12 mouse cellular contexts compared by ENCODE assay signal in genomic region chr9:63611967-63612366, GRCm38 (mm10). TPM values are rescaled to one million over a fixed set of nuclear protein-coding genes. Genes with fewer than 3 reads are reported as not detected.
DNase-seq lines count a peak whose midpoint lies in the region; ATAC-seq and TF ChIP-seq lines count a peak whose summit lies in the region.
"Had no signal": no experiment of that assay in that cellular context is flagged by ENCODE, and none has a peak within 500 bp of the region (broad histone marks: within the 10 kb centered on the region; RNA-seq: fewer than 3 reads in every experiment).

No protein-coding gene starts in this region.

- H3K4me3 ChIP-seq in gastrocnemius, adult 2 months: no peak overlapping the region
- no peak overlapping the region for H3K4me3 ChIP-seq in lung, embryonic 15.5 days

- no peak overlapping the region for H3K9ac ChIP-seq in lung, embryonic 15.5 days

- H3K4me2 ChIP-seq in lung, embryonic 15.5 days: no peak overlapping the region

- DNase-seq in gastrocnemius, adult 2 months: no peak
- DNase-seq in gastrocnemius, postnatal 4 days (ENCODE audit: low spot score in 2 of 2): no peak
- DNase-seq in lung, postnatal 25 days (ENCODE audit: low spot score): no peak
- peak; percentile 45 for DNase-seq in kidney, postnatal 10 days
- no peak for DNase-seq in left cerebral cortex, adult 11 months (ENCODE audit: low spot score)
- no peak for DNase-seq in adrenal gland, postnatal 4 days (ENCODE audit: low spot score in 2 of 2)
- DNase-seq: adrenal gland, adult 2 months; heart, postnatal 36 days; left cerebral cortex, postnatal 4 days had no signal

- no peak for ATAC-seq in lung, embryonic 15.5 days (ENCODE audit: borderline replicate concordance, extremely low read depth, low FRiP score, low TSS enrichment)
- peak; percentile 79 for ATAC-seq in megakaryocyte, adult 5-6 weeks (ENCODE audit: poor library complexity, severe bottlenecking)

- no peaks in the 10 kb centered on the region for H3K9me3 ChIP-seq in lung, embryonic 15.5 days

- peak overlapping the region; percentile 59 for H3K27ac ChIP-seq in gastrocnemius, adult 2 months
- peak overlapping the region; percentile 82 for H3K27ac ChIP-seq in lung, embryonic 15.5 days

- intact Hi-C loops in gastrocnemius, adult 2 months (cut with DNase I): no loop called here

- WGBS in lung, embryonic 15.5 days: 38% methylated on average over 5 of the region's 5 CpGs

- peaks cover 50% of the 10 kb centered on the region for H3K4me1 ChIP-seq in lung, embryonic 15.5 days

- H3K36me3 ChIP-seq in lung, embryonic 15.5 days: peaks cover 3% of the 10 kb centered on the region

- no peak for TF ChIP-seq CTCF in gastrocnemius, adult 2 months (IDR thresholded peaks at IDR 0.05)

- H3K27me3 ChIP-seq in lung, embryonic 15.5 days: no peaks in the 10 kb centered on the region

RNA-seq across cellular contexts. Expression of gene Aagab, which starts 9.5 kb away (rescaled TPM):
- 10 to 100 TPM; 11.1 to 12.2 TPM for total RNA-seq in gastrocnemius, adult 2 months (2021)
- 10 to 100 TPM; 10.8 to 13.4 TPM for total RNA-seq in gastrocnemius, postnatal 4 days (2021)
- polyA plus RNA-seq in lung, embryonic 15.5 days (2015; fragmentation: Nextera tagmentation; extraction: Ambion mirVana): 27.5 and 29.7 TPM in 2 replicates
- total RNA-seq in megakaryocyte, adult 5-6 weeks (2015): 12.5 and 13.3 TPM in 2 replicates
- total RNA-seq in megakaryocyte, adult 5-6 weeks (2017): 24.5 and 25.6 TPM in 2 replicates
- total RNA-seq in adrenal gland, postnatal 4 days (2021): 10 to 100 TPM; 23.8 to 24.6 TPM

RNA-seq across cellular contexts. Expression of gene Iqch, which starts 9.7 kb away (rescaled TPM):
- total RNA-seq in gastrocnemius, adult 2 months (2021): not detected
- not detected for total RNA-seq in gastrocnemius, postnatal 4 days (2021)
- 0.05 and 0.20 TPM in 2 replicates for polyA plus RNA-seq in lung, embryonic 15.5 days (2015; fragmentation: Nextera tagmentation; extraction: Ambion mirVana)
- total RNA-seq in megakaryocyte, adult 5-6 weeks (2015): not detected in 2 replicates
- not detected in 2 replicates for total RNA-seq in megakaryocyte, adult 5-6 weeks (2017)
- total RNA-seq in adrenal gland, postnatal 4 days (2021): under 1 TPM in 1 of 2 experiments, not detected in 1; 0.20 TPM
- total RNA-seq: heart, postnatal 36 days had no signal
- polyA plus RNA-seq: adrenal gland, adult 2 months; cerebellum, adult 2 months had no signal
